Mouse (Mus musculus) hindbrain, embryonic 15.5 days (tissue): Measurements from ENCODE around the gene Dclk1. TPM values are rescaled to one million over a fixed set of nuclear protein-coding genes. Genes with fewer than 3 reads are reported as not detected.

Source experiments
- ATAC-seq: fragments of 200-750 bp; cut with Nextera tagmentation; 2 replicates; pipeline ENCODE4 v1.8.0; 2017; ENCODE audit warnings: low read depth, moderate number of reproducible peaks, moderate TSS enrichment; ENCODE audit not compliant: low FRiP score
- H3K27ac ChIP-seq: fragments of 300-500 bp; sonication (generic); replicated peaks from 2 replicates; pipeline ENCODE4 v1.5.1; 2015; ENCODE audit warnings: mild to moderate bottlenecking, inconsistent platforms
- H3K27me3 ChIP-seq: fragments of 300-500 bp; sonication (generic); 2 replicates; pipeline ENCODE4 v1.6.1; 2015; ENCODE audit warnings: control low read depth, inconsistent platforms
- H3K36me3 ChIP-seq: fragments of 300-500 bp; sonication (generic); 2 replicates; pipeline ENCODE4 v1.6.1; 2015; ENCODE audit warnings: control low read depth, inconsistent platforms
- H3K4me1 ChIP-seq: fragments of 300-500 bp; sonication (generic); replicated peaks from 2 replicates; pipeline ENCODE4 v1.6.1; 2015; ENCODE audit warnings: control low read depth, inconsistent platforms
- H3K4me2 ChIP-seq: fragments of 300-500 bp; sonication (generic); 2 replicates; pipeline ENCODE4 v1.6.1; 2015; ENCODE audit warnings: moderate library complexity, mild to moderate bottlenecking, inconsistent platforms
- H3K4me3 ChIP-seq: fragments of 300-500 bp; sonication (generic); 2 replicates; pipeline ENCODE4 v1.5.1; 2015; ENCODE audit warnings: mild to moderate bottlenecking, inconsistent platforms
- H3K9ac ChIP-seq: fragments of 300-500 bp; sonication (generic); 2 replicates; pipeline ENCODE4 v1.6.1; 2015; ENCODE audit warnings: inconsistent platforms
- H3K9me3 ChIP-seq: fragments of 300-500 bp; sonication (generic); 2 replicates; pipeline ENCODE4 v1.6.1; 2016; ENCODE audit warnings: control low read depth, inconsistent platforms
- WGBS: fragments of 180-500 bp; shearing (Covaris S2); methylation state at CpG from one replicate; pipeline ENCODE4 v1.1.7; 2015; 5-methylcytosine and 5-hydroxymethylcytosine counted together
- polyA plus RNA-seq: library from polyadenylated mRNA; unstranded; fragments of >200 nt; fragmentation: Nextera tagmentation; extraction: Ambion mirVana; gene quantifications from 2 replicates; pipeline ENCODE4 v1.2.1, GENCODE M21; 2015

The Dclk1 gene
- polyA plus RNA-seq, 1 experiment from 2014 or later = 266 TPM

- H3K4me3 ChIP-seq = no peak overlapping the region
- no peaks in the 10 kb centered on the region for H3K27me3 ChIP-seq
- H3K27ac ChIP-seq = no peak overlapping the region
- H3K4me2 ChIP-seq = no peak overlapping the region
- no peaks in the 10 kb centered on the region for H3K36me3 ChIP-seq
- H3K4me1 ChIP-seq = peaks cover 9% of the 10 kb centered on the region
- peaks cover 2% of the 10 kb centered on the region; the same call in 1 of the 2 replicates for H3K9me3 ChIP-seq
- WGBS = 81% methylated on average over 3 of the region's 3 CpGs
- ATAC-seq = no peak
- no peak overlapping the region for H3K9ac ChIP-seq
These were observed 18.3 kb upstream of the Dclk1 start for GRCm38 (mm10) chr3:55223862-55224261.

- Histone ChIP-seq H3K27me3 (no peaks in the 10 kb centered on the region), H3K27ac (no peak overlapping the region), H3K36me3 (no peaks in the 10 kb centered on the region), H3K9me3 (peaks cover 2% of the 10 kb centered on the region; the same call in 1 of the 2 replicates), H3K4me1 (peaks cover 9% of the 10 kb centered on the region), H3K9ac (no peak overlapping the region), H3K4me3 (peak overlapping the region; percentile 14; the same call in 1 of the 2 replicates), H3K4me2 (peak overlapping the region; percentile 51)
- 27% methylated on average over 18 of the region's 18 CpGs for WGBS
- peak; percentile 74 for ATAC-seq
These were observed 15.5 kb upstream of the Dclk1 start for GRCm38 (mm10) chr3:55226501-55227213.

GRCm38 (mm10) chr3:55227214-55227581 lies 15.0 kb upstream of the Dclk1 start:
- 32% methylated on average over 4 of the region's 4 CpGs for WGBS
- peaks cover 9% of the 10 kb centered on the region for H3K4me1 ChIP-seq
- H3K36me3 ChIP-seq = no peaks in the 10 kb centered on the region
- H3K4me2 ChIP-seq = peak overlapping the region; percentile 51
- H3K4me3 ChIP-seq = no peak overlapping the region
- H3K27ac ChIP-seq = no peak overlapping the region
- peaks cover 2% of the 10 kb centered on the region; the same call in 1 of the 2 replicates for H3K9me3 ChIP-seq
- H3K9ac ChIP-seq = no peak overlapping the region
- no peaks in the 10 kb centered on the region for H3K27me3 ChIP-seq
- no peak for ATAC-seq

- Histone ChIP-seq H3K27me3 (no peaks in the 10 kb centered on the region), H3K36me3 (peaks cover 4% of the 10 kb centered on the region), H3K9ac (peak overlapping the region; percentile 98), H3K9me3 (no peaks in the 10 kb centered on the region), H3K4me3 (peak overlapping the region; percentile 79), H3K27ac (peak overlapping the region; percentile 98), H3K4me2 (peak overlapping the region; percentile 72), H3K4me1 (peaks cover 43% of the 10 kb centered on the region)
- WGBS = under 1% methylated on average over 43 of the region's 45 CpGs
- peak; percentile 96 for ATAC-seq
These were observed 375 bp downstream of the Dclk1 start for GRCm38 (mm10) chr3:55242422-55243055.

GRCm38 (mm10) chr3:55243056-55243471 lies 900 bp downstream of the Dclk1 start:
- 0% methylated on average over 8 of the region's 8 CpGs for WGBS
- Histone ChIP-seq H3K4me1 (peaks cover 48% of the 10 kb centered on the region), H3K27ac (peak overlapping the region; percentile 98), H3K4me3 (peak overlapping the region; percentile 79), H3K27me3 (no peaks in the 10 kb centered on the region), H3K9ac (peak overlapping the region; percentile 98), H3K4me2 (peak overlapping the region; percentile 72), H3K9me3 (no peaks in the 10 kb centered on the region), H3K36me3 (peaks cover 8% of the 10 kb centered on the region)
- peak; percentile 67 for ATAC-seq

- WGBS = 31% methylated on average over 6 of the region's 6 CpGs
- H3K36me3 ChIP-seq = peaks cover 8% of the 10 kb centered on the region
These were observed 1.9 kb downstream of the Dclk1 start for GRCm38 (mm10) chr3:55244087-55244486.

GRCm38 (mm10) chr3:55246618-55247272 lies 4.6 kb downstream of the Dclk1 start:
- Histone ChIP-seq H3K9me3 (no peaks in the 10 kb centered on the region), H3K4me3 (no peak overlapping the region), H3K27me3 (no peaks in the 10 kb centered on the region), H3K4me2 (no peak overlapping the region), H3K4me1 (peaks cover 77% of the 10 kb centered on the region), H3K36me3 (peaks cover 8% of the 10 kb centered on the region), H3K9ac (no peak overlapping the region), H3K27ac (no peak overlapping the region)
- no peak for ATAC-seq
- 89% methylated on average over 12 of the region's 12 CpGs for WGBS

More at GRCm38 (mm10) chr3:55244087-55244486, 1.9 kb downstream of the Dclk1 start:
- H3K4me2 ChIP-seq = peak overlapping the region; percentile 72
- no peak for ATAC-seq
- no peaks in the 10 kb centered on the region for H3K9me3 ChIP-seq
- peak overlapping the region; percentile 79 for H3K4me3 ChIP-seq
- H3K27ac ChIP-seq = peak overlapping the region; percentile 98; the same call in 1 of the 2 replicates
- H3K9ac ChIP-seq = peak overlapping the region; percentile 98
- no peaks in the 10 kb centered on the region for H3K27me3 ChIP-seq
- H3K4me1 ChIP-seq = peaks cover 58% of the 10 kb centered on the region

GRCm38 (mm10) chr3:55248048-55248447 lies 5.9 kb downstream of the Dclk1 start:
- Histone ChIP-seq H3K27me3 (no peaks in the 10 kb centered on the region), H3K9me3 (no peaks in the 10 kb centered on the region), H3K27ac (no peak overlapping the region), H3K4me3 (no peak overlapping the region), H3K4me1 (peaks cover 72% of the 10 kb centered on the region), H3K9ac (no peak overlapping the region), H3K36me3 (peaks cover 17% of the 10 kb centered on the region), H3K4me2 (no peak overlapping the region)
- WGBS = 66% methylated on average over 3 of the region's 3 CpGs
- ATAC-seq = peak; percentile 19; the same call in 1 of the 2 replicates

- H3K4me3 ChIP-seq = no peak overlapping the region
- H3K4me2 ChIP-seq = no peak overlapping the region
- WGBS = 55% methylated on average over 6 of the region's 6 CpGs
- peak; percentile 89 for ATAC-seq
- H3K27ac ChIP-seq = no peak overlapping the region
- H3K4me1 ChIP-seq = peaks cover 72% of the 10 kb centered on the region
- no peaks in the 10 kb centered on the region for H3K9me3 ChIP-seq
- H3K36me3 ChIP-seq = peaks cover 20% of the 10 kb centered on the region
- no peaks in the 10 kb centered on the region for H3K27me3 ChIP-seq
- H3K9ac ChIP-seq = no peak overlapping the region
These were observed 6.3 kb downstream of the Dclk1 start for GRCm38 (mm10) chr3:55248508-55248907.

- Histone ChIP-seq H3K9me3 (no peaks in the 10 kb centered on the region), H3K9ac (no peak overlapping the region), H3K4me1 (peaks cover 55% of the 10 kb centered on the region), H3K36me3 (peaks cover 27% of the 10 kb centered on the region), H3K27me3 (no peaks in the 10 kb centered on the region), H3K4me3 (no peak overlapping the region), H3K4me2 (no peak overlapping the region), H3K27ac (no peak overlapping the region)
- 93% methylated on average over 2 of the region's 2 CpGs for WGBS
- no peak for ATAC-seq
These were observed 8.5 kb downstream of the Dclk1 start for GRCm38 (mm10) chr3:55250631-55251030.

GRCm38 (mm10) chr3:55260139-55260538 lies 18.0 kb downstream of the Dclk1 start:
- no peak overlapping the region for H3K4me3 ChIP-seq
- H3K9me3 ChIP-seq = no peaks in the 10 kb centered on the region
- H3K36me3 ChIP-seq = 0 out of 2 replicates have a peak, but pooled peaks cover 6% of the 10 kb centered on the region
- peaks cover 11% of the 10 kb centered on the region for H3K4me1 ChIP-seq
- H3K9ac ChIP-seq = no peak overlapping the region
- H3K27me3 ChIP-seq = no peaks in the 10 kb centered on the region
- ATAC-seq = no peak
- H3K27ac ChIP-seq = no peak overlapping the region
- WGBS = 82% methylated on average over 7 of the region's 7 CpGs
- H3K4me2 ChIP-seq = no peak overlapping the region

- H3K27ac ChIP-seq = no peak overlapping the region
- no peaks in the 10 kb centered on the region for H3K27me3 ChIP-seq
- no peak overlapping the region for H3K4me2 ChIP-seq
- peaks cover 17% of the 10 kb centered on the region for H3K4me1 ChIP-seq
- WGBS = 95% methylated on average over 5 of the region's 5 CpGs
- H3K4me3 ChIP-seq = no peak overlapping the region
- no peaks in the 10 kb centered on the region for H3K9me3 ChIP-seq
- H3K36me3 ChIP-seq = 0 out of 2 replicates have a peak, but pooled peaks cover 6% of the 10 kb centered on the region
- ATAC-seq = no peak
- no peak overlapping the region for H3K9ac ChIP-seq
These were observed 23.9 kb downstream of the Dclk1 start for GRCm38 (mm10) chr3:55266091-55266490.
